Mouse (Mus musculus) gastrocnemius, adult 8-10 months (tissue): Measurements from ENCODE around the gene Acaca. TPM values are rescaled to one million over a fixed set of nuclear protein-coding genes. Genes with fewer than 3 reads are reported as not detected.

Experiments used
- total RNA-seq, 4 experiments: library from RNA; stranded (reverse); gene quantifications; 2 replicates each; pipeline ENCODE4 v1.2.4; 2022

Gene Acaca
- total RNA-seq, 4 experiments from 2014 or later: 12.2 to 16.7 (median 15.6) TPM

Other genes starting within 250 kb of the Acaca start
- 10 to 100 TPM in 3 of 4 experiments, 1 to 10 TPM in 1; 9.8 to 12.4 (median 11.0) TPM for gene Ddx52, start 187.6 kb upstream of the Acaca start, total RNA-seq
- gene Synrg, start 165.2 kb upstream of the Acaca start, total RNA-seq: 10 to 100 TPM; 41.1 to 51.1 (median 44.1) TPM
- 1 to 10 TPM; 5.5 to 7.6 (median 6.5) TPM for gene Dusp14, start 60.4 kb upstream of the Acaca start, total RNA-seq
- gene Tada2a, start 72 bp upstream of the Acaca start, total RNA-seq: 10 to 100 TPM in 3 of 4 experiments, 1 to 10 TPM in 1; 9.7 to 14.3 (median 13.0) TPM
- not detected for gene Gm11437, start 37.8 kb downstream of the Acaca start, total RNA-seq